Mouse (Mus musculus) hindbrain, embryonic 11.5 days (tissue): Measurements from ENCODE around the gene Lamc1. TPM values are rescaled to one million over a fixed set of nuclear protein-coding genes. Genes with fewer than 3 reads are reported as not detected.
"Not testable (repeated sequence)": the region's sequence is repeated elsewhere in the genome, so short reads cannot be mapped to it uniquely, and the experiment has no call there.

Experiments used
- ATAC-seq: fragments of 200-750 bp; cut with Nextera tagmentation; 2 replicates; pipeline ENCODE4 v1.8.0; 2017; ENCODE audit warnings: mild to moderate bottlenecking, moderate TSS enrichment, moderate library complexity; ENCODE audit not compliant: low FRiP score
- DNase-seq: peaks from one replicate; pipeline ENCODE4 v3.0.0-alpha.2; 2015; ENCODE audit warnings: low spot score
- H3K27ac ChIP-seq: fragments of 300-500 bp; sonication (generic); 2 replicates; pipeline ENCODE4 v1.5.1; 2014; ENCODE audit warnings: mild to moderate bottlenecking, low read depth, low read length
- H3K27me3 ChIP-seq: fragments of 300-500 bp; sonication (generic); 2 replicates; pipeline ENCODE4 v1.6.1; 2014; ENCODE audit warnings: mild to moderate bottlenecking, low read length, moderate library complexity, mixed read lengths; ENCODE audit not compliant: control insufficient read depth, insufficient read depth
- H3K36me3 ChIP-seq: fragments of 300-500 bp; sonication (generic); 2 replicates; pipeline ENCODE4 v1.6.1; 2014; ENCODE audit warnings: mild to moderate bottlenecking, low read length, moderate library complexity, mixed read lengths; ENCODE audit not compliant: control insufficient read depth, insufficient read depth
- H3K4me1 ChIP-seq: fragments of 300-500 bp; sonication (generic); replicated peaks from 2 replicates; pipeline ENCODE4 v1.6.1; 2014; ENCODE audit warnings: low read length, mixed read lengths; ENCODE audit not compliant: control insufficient read depth, insufficient read depth
- H3K4me2 ChIP-seq: fragments of 300-500 bp; sonication (generic); replicated peaks from 2 replicates; pipeline ENCODE4 v1.6.1; 2014; ENCODE audit warnings: mild to moderate bottlenecking, low read depth, low read length
- H3K4me3 ChIP-seq: fragments of 300-500 bp; sonication (generic); 2 replicates; pipeline ENCODE4 v1.5.1; 2014; ENCODE audit warnings: low read depth, low read length
- H3K9ac ChIP-seq: fragments of 300-500 bp; sonication (generic); 2 replicates; pipeline ENCODE4 v1.6.1; 2014; ENCODE audit warnings: low read depth, low read length
- H3K9me3 ChIP-seq: fragments of 300-500 bp; sonication (generic); 2 replicates; pipeline ENCODE4 v1.6.1; 2016; ENCODE audit warnings: low read length; ENCODE audit not compliant: control insufficient read depth
- WGBS: fragments of 180-500 bp; shearing (Covaris S2); extraction: QIAGEN DNeasy Blood & Tissue Kit; methylation state at CpG from one replicate; pipeline ENCODE4 v1.1.7; 2014; 5-methylcytosine and 5-hydroxymethylcytosine counted together
- polyA plus RNA-seq: library from polyadenylated mRNA; unstranded; fragments of >200 nt; fragmentation: Nextera tagmentation; extraction: Ambion mirVana; gene quantifications from 2 replicates; pipeline ENCODE4 v1.2.1, GENCODE M21; 2014

The Lamc1 gene
- polyA plus RNA-seq, 1 experiment from 2014 or later, result 25.3 TPM

GRCm38 (mm10) chr1:153312992-153313391 is 19.6 kb downstream of the Lamc1 start:
- Histone ChIP-seq H3K4me2 (no peak overlapping the region), H3K27me3 (no peaks in the 10 kb centered on the region), H3K27ac (no peak overlapping the region), H3K9me3 (no peaks in the 10 kb centered on the region), H3K36me3 (no peaks in the 10 kb centered on the region), H3K9ac (no peak overlapping the region), H3K4me3 (no peak overlapping the region), H3K4me1 (no peaks in the 10 kb centered on the region)
- DNase-seq, result no peak
- 93% methylated on average over 5 of the region's 5 CpGs for WGBS
- ATAC-seq, result no peak

- Histone ChIP-seq H3K4me1 (no peaks in the 10 kb centered on the region), H3K4me2 (no peak overlapping the region), H3K36me3 (no peaks in the 10 kb centered on the region), H3K27me3 (no peaks in the 10 kb centered on the region), H3K27ac (no peak overlapping the region), H3K9ac (no peak overlapping the region), H3K9me3 (no peaks in the 10 kb centered on the region), H3K4me3 (no peak overlapping the region)
- ATAC-seq (no peak), DNase-seq (no peak)
- WGBS, result 90% methylated on average over 5 of the region's 5 CpGs
These were observed 22.4 kb downstream of the Lamc1 start for GRCm38 (mm10) chr1:153310190-153310589.

GRCm38 (mm10) chr1:153309310-153309709 is 23.3 kb downstream of the Lamc1 start:
- H3K36me3 ChIP-seq, result no peaks in the 10 kb centered on the region
- no peak overlapping the region for H3K9ac ChIP-seq
- H3K27me3 ChIP-seq, result no peaks in the 10 kb centered on the region
- no peaks in the 10 kb centered on the region for H3K9me3 ChIP-seq
- H3K4me3 ChIP-seq, result no peak overlapping the region
- H3K27ac ChIP-seq, result no peak overlapping the region
- ATAC-seq (no peak), DNase-seq (no peak)
- H3K4me1 ChIP-seq, result no peaks in the 10 kb centered on the region
- H3K4me2 ChIP-seq, result no peak overlapping the region
- 80% methylated on average over 4 of the region's 4 CpGs for WGBS

- Histone ChIP-seq H3K27ac (no peak overlapping the region), H3K4me3 (no peak overlapping the region), H3K9ac (no peak overlapping the region), H3K27me3 (no peaks in the 10 kb centered on the region), H3K4me2 (no peak overlapping the region), H3K9me3 (no peaks in the 10 kb centered on the region), H3K36me3 (no peaks in the 10 kb centered on the region), H3K4me1 (no peaks in the 10 kb centered on the region)
- no peak for ATAC-seq
- DNase-seq, result no peak
- WGBS, result 57% methylated on average over 10 of the region's 10 CpGs
These were observed 23.7 kb downstream of the Lamc1 start for GRCm38 (mm10) chr1:153308915-153309296.

GRCm38 (mm10) chr1:153308179-153308914 is 24.2 kb downstream of the Lamc1 start:
- H3K4me3 ChIP-seq, result no peak overlapping the region
- H3K4me1 ChIP-seq, result no peaks in the 10 kb centered on the region
- H3K27ac ChIP-seq, result 0 out of 2 replicates have a peak overlapping the region, but pooled peaks have one; percentile 1
- ATAC-seq (no peak), DNase-seq (no peak)
- H3K36me3 ChIP-seq, result no peaks in the 10 kb centered on the region
- H3K9ac ChIP-seq, result no peak overlapping the region
- no peaks in the 10 kb centered on the region for H3K27me3 ChIP-seq
- 77% methylated on average over 9 of the region's 9 CpGs for WGBS
- H3K4me2 ChIP-seq, result no peak overlapping the region
- H3K9me3 ChIP-seq, result no peaks in the 10 kb centered on the region

- 76% methylated on average over 12 of the region's 12 CpGs for WGBS
- H3K9me3 ChIP-seq, result no peaks in the 10 kb centered on the region
- DNase-seq (no peak), ATAC-seq (no peak)
- no peak overlapping the region for H3K4me3 ChIP-seq
- no peak overlapping the region for H3K27ac ChIP-seq
- no peaks in the 10 kb centered on the region for H3K36me3 ChIP-seq
- H3K4me2 ChIP-seq, result no peak overlapping the region
- no peaks in the 10 kb centered on the region for H3K27me3 ChIP-seq
- H3K9ac ChIP-seq, result no peak overlapping the region
- no peaks in the 10 kb centered on the region for H3K4me1 ChIP-seq
These were observed 24.9 kb downstream of the Lamc1 start for GRCm38 (mm10) chr1:153307509-153308178.

GRCm38 (mm10) chr1:153305728-153306127 is 26.9 kb downstream of the Lamc1 start:
- H3K9me3 ChIP-seq, ATAC-seq, H3K27me3 ChIP-seq, DNase-seq, H3K27ac ChIP-seq, H3K4me1 ChIP-seq, H3K9ac ChIP-seq, H3K4me3 ChIP-seq, H3K36me3 ChIP-seq, H3K4me2 ChIP-seq: not testable (repeated sequence)
- WGBS, result 92% methylated on average over 9 of the region's 9 CpGs

GRCm38 (mm10) chr1:153305249-153305648 is 27.3 kb downstream of the Lamc1 start:
- H3K36me3 ChIP-seq, H3K4me2 ChIP-seq, DNase-seq, H3K27me3 ChIP-seq, ATAC-seq, H3K4me3 ChIP-seq, H3K9ac ChIP-seq, H3K4me1 ChIP-seq, H3K27ac ChIP-seq, H3K9me3 ChIP-seq: not testable (repeated sequence)
- WGBS, result 97% methylated on average over 22 of the region's 22 CpGs

GRCm38 (mm10) chr1:153299436-153299835 is 33.1 kb downstream of the Lamc1 start:
- DNase-seq, H3K4me2 ChIP-seq, H3K27me3 ChIP-seq, H3K9ac ChIP-seq, H3K9me3 ChIP-seq, H3K4me3 ChIP-seq, H3K36me3 ChIP-seq, H3K27ac ChIP-seq, ATAC-seq, H3K4me1 ChIP-seq: not testable (repeated sequence)
- WGBS, result 92% methylated on average over 5 of the region's 5 CpGs
